Mouse (Mus musculus): ENCODE results near the gene Vasn. TPM values are rescaled to one million over a fixed set of nuclear protein-coding genes. Genes with fewer than 3 reads are reported as not detected.

Vasn gene
- polyA plus RNA-seq, 1 experiment, result 8.1 TPM

GRCm38 (mm10) chr16:4651081-4651480 is 11.3 kb downstream of the Vasn start:
- TF ChIP-seq POLR2A (IDR thresholded peaks at IDR 0.05; ENCODE audit: control insufficient read depth, extremely low read depth, insufficient read depth, low read length, poor library complexity) (no peak), CTCF (IDR thresholded peaks at IDR 0.05; ENCODE audit: borderline replicate concordance, control insufficient read depth, extremely low read depth, insufficient read depth, low read length, poor library complexity) (no peak)
- Histone ChIP-seq H3K4me3 (ENCODE audit: control insufficient read depth, insufficient read depth, low read length) (no peak overlapping the region), H3K27me3 (ENCODE audit: control insufficient read depth, insufficient read depth, low read length) (no peaks in the 10 kb centered on the region), H3K36me3 (ENCODE audit: control insufficient read depth, insufficient read depth, low read length) (peaks cover 45% of the 10 kb centered on the region), H3K4me1 (replicated peaks; ENCODE audit: control insufficient read depth, insufficient read depth, low read length) (no peaks in the 10 kb centered on the region), H3K27ac (ENCODE audit: control insufficient read depth, insufficient read depth, low read length) (no peak overlapping the region)
- DNase-seq, result no peak
- WGBS, result 95% methylated on average over 1 of the region's 1 CpGs

- Histone ChIP-seq H3K27ac (ENCODE audit: control insufficient read depth, insufficient read depth, low read length) (no peak overlapping the region), H3K36me3 (ENCODE audit: control insufficient read depth, insufficient read depth, low read length) (peaks cover 45% of the 10 kb centered on the region), H3K4me3 (ENCODE audit: control insufficient read depth, insufficient read depth, low read length) (no peak overlapping the region), H3K27me3 (ENCODE audit: control insufficient read depth, insufficient read depth, low read length) (no peaks in the 10 kb centered on the region), H3K4me1 (replicated peaks; ENCODE audit: control insufficient read depth, insufficient read depth, low read length) (no peaks in the 10 kb centered on the region)
- no peak for DNase-seq
- 83% methylated on average over 7 of the region's 7 CpGs for WGBS
- no peak for TF ChIP-seq POLR2A (IDR thresholded peaks at IDR 0.05; ENCODE audit: control insufficient read depth, extremely low read depth, insufficient read depth, low read length, poor library complexity)
- TF ChIP-seq CTCF (IDR thresholded peaks at IDR 0.05; ENCODE audit: borderline replicate concordance, control insufficient read depth, extremely low read depth, insufficient read depth, low read length, poor library complexity), result no peak
Observed at GRCm38 (mm10) chr16:4651624-4652023, 11.9 kb downstream of the Vasn start.

- WGBS, result 95% methylated on average over 4 of the region's 4 CpGs
- no peaks in the 10 kb centered on the region for H3K4me1 ChIP-seq (replicated peaks; ENCODE audit: control insufficient read depth, insufficient read depth, low read length)
- H3K36me3 ChIP-seq (ENCODE audit: control insufficient read depth, insufficient read depth, low read length), result peaks cover 42% of the 10 kb centered on the region
- TF ChIP-seq POLR2A (IDR thresholded peaks at IDR 0.05; ENCODE audit: control insufficient read depth, extremely low read depth, insufficient read depth, low read length, poor library complexity) (no peak), CTCF (IDR thresholded peaks at IDR 0.05; ENCODE audit: borderline replicate concordance, control insufficient read depth, extremely low read depth, insufficient read depth, low read length, poor library complexity) (no peak)
- H3K27ac ChIP-seq (ENCODE audit: control insufficient read depth, insufficient read depth, low read length), result no peak overlapping the region
- DNase-seq, result no peak
- H3K4me3 ChIP-seq (ENCODE audit: control insufficient read depth, insufficient read depth, low read length), result no peak overlapping the region
- H3K27me3 ChIP-seq (ENCODE audit: control insufficient read depth, insufficient read depth, low read length), result no peaks in the 10 kb centered on the region
Observed at GRCm38 (mm10) chr16:4652707-4653416, 13.1 kb downstream of the Vasn start.

- WGBS, result 95% methylated on average over 10 of the region's 10 CpGs
- peaks cover 9% of the 10 kb centered on the region; the same call in 1 of the 2 replicates for H3K4me1 ChIP-seq (replicated peaks; ENCODE audit: control insufficient read depth, insufficient read depth, low read length)
- no peak overlapping the region for H3K27ac ChIP-seq (ENCODE audit: control insufficient read depth, insufficient read depth, low read length)
- no peaks in the 10 kb centered on the region for H3K27me3 ChIP-seq (ENCODE audit: control insufficient read depth, insufficient read depth, low read length)
- H3K4me3 ChIP-seq (ENCODE audit: control insufficient read depth, insufficient read depth, low read length), result no peak overlapping the region
- no peak for TF ChIP-seq POLR2A (IDR thresholded peaks at IDR 0.05; ENCODE audit: control insufficient read depth, extremely low read depth, insufficient read depth, low read length, poor library complexity)
- TF ChIP-seq CTCF (IDR thresholded peaks at IDR 0.05; ENCODE audit: borderline replicate concordance, control insufficient read depth, extremely low read depth, insufficient read depth, low read length, poor library complexity), result no peak
- H3K36me3 ChIP-seq (ENCODE audit: control insufficient read depth, insufficient read depth, low read length), result peaks cover 40% of the 10 kb centered on the region
- no peak for DNase-seq
Observed at GRCm38 (mm10) chr16:4654706-4655105, 15.0 kb downstream of the Vasn start.

- TF ChIP-seq POLR2A (IDR thresholded peaks at IDR 0.05; ENCODE audit: control insufficient read depth, extremely low read depth, insufficient read depth, low read length, poor library complexity) (no peak), CTCF (IDR thresholded peaks at IDR 0.05; ENCODE audit: borderline replicate concordance, control insufficient read depth, extremely low read depth, insufficient read depth, low read length, poor library complexity) (no peak)
- peaks cover 43% of the 10 kb centered on the region for H3K36me3 ChIP-seq (ENCODE audit: control insufficient read depth, insufficient read depth, low read length)
- WGBS, result 91% methylated on average over 4 of the region's 4 CpGs
- H3K4me3 ChIP-seq (ENCODE audit: control insufficient read depth, insufficient read depth, low read length), result no peak overlapping the region
- H3K27me3 ChIP-seq (ENCODE audit: control insufficient read depth, insufficient read depth, low read length), result no peaks in the 10 kb centered on the region
- H3K27ac ChIP-seq (ENCODE audit: control insufficient read depth, insufficient read depth, low read length), result no peak overlapping the region
- peaks cover 9% of the 10 kb centered on the region; the same call in 1 of the 2 replicates for H3K4me1 ChIP-seq (replicated peaks; ENCODE audit: control insufficient read depth, insufficient read depth, low read length)
- DNase-seq, result no peak
Observed at GRCm38 (mm10) chr16:4655251-4655734, 15.6 kb downstream of the Vasn start.

- no peak overlapping the region for H3K27ac ChIP-seq (ENCODE audit: control insufficient read depth, insufficient read depth, low read length)
- no peak overlapping the region for H3K4me3 ChIP-seq (ENCODE audit: control insufficient read depth, insufficient read depth, low read length)
- no peak for DNase-seq
- H3K4me1 ChIP-seq (replicated peaks; ENCODE audit: control insufficient read depth, insufficient read depth, low read length), result peaks cover 9% of the 10 kb centered on the region; the same call in 1 of the 2 replicates
- 78% methylated on average over 11 of the region's 11 CpGs for WGBS
- TF ChIP-seq CTCF (IDR thresholded peaks at IDR 0.05; ENCODE audit: borderline replicate concordance, control insufficient read depth, extremely low read depth, insufficient read depth, low read length, poor library complexity), result no peak
- TF ChIP-seq POLR2A (IDR thresholded peaks at IDR 0.05; ENCODE audit: control insufficient read depth, extremely low read depth, insufficient read depth, low read length, poor library complexity), result no peak
- H3K36me3 ChIP-seq (ENCODE audit: control insufficient read depth, insufficient read depth, low read length), result peaks cover 44% of the 10 kb centered on the region
- no peaks in the 10 kb centered on the region for H3K27me3 ChIP-seq (ENCODE audit: control insufficient read depth, insufficient read depth, low read length)
Observed at GRCm38 (mm10) chr16:4655764-4656570, 16.2 kb downstream of the Vasn start.
